Mouse (Mus musculus) natural killer cell, adult 2 months (primary cell): Measurements from ENCODE around the gene Dyrk1b.
"Not testable (repeated sequence)": the region's sequence is repeated elsewhere in the genome, so short reads cannot be mapped to it uniquely, and the experiment has no call there.

Source experiments
- DNase-seq, 2 experiments: peaks; one replicate each; pipeline ENCODE4 v3.0.0; 2022; ENCODE audit warnings: low spot score in 2 of 2

The Dyrk1b gene

DNA sequence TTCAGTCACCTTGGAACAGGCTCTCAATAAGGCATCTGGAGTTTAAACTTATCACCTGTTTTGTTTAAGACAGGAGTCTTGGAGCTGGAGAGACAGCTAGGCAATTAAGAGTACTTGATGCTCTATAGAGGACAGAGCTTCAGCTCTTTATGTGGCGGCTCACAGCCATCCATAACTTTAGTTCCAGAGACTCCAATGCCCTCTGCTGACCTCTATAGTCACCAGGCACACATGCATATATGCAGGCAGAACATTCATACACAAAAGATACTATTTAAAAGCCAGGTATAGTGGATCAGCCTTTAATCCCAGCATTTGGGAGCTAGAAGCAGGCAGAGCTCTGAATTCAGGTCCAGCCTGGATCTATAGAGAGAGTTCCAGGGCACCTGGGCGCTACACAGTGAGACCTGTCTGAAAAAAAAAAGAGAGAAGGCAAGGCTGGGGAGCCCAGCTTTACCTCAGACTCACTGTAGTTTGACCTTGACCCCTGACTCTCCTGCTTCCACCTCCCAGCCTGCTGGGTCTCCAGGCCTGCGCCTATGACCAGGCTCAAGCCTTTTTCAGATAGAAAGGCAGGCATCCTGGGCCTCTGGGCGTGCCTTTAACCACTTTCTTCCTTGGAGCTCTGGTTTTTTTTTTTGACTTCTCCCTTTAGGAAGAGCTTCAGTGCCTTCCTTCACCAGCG lies 16.3 kb downstream of the Dyrk1b start:
- no peak for DNase-seq

DNA sequence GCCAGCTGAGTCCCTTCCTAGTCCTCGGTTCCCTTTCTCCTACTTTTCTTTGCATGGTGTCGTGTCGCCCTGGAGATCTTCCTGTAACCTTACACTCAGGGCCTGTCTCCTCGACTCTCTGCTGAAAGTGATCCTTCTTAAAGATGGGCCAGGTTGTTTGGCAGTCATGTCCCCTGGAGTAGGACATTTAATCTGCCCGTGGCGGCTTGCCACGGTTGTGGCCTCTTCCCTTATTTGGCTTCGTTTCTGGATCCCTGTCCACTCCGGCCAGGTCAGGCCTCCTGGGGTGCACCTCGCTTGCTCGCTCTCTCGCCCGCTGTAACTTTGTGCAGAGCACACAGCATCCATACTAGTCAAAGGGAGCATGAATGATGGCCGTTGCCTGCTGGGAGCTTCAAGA lies 17.3 kb downstream of the Dyrk1b start:
- no peak for DNase-seq

DNA sequence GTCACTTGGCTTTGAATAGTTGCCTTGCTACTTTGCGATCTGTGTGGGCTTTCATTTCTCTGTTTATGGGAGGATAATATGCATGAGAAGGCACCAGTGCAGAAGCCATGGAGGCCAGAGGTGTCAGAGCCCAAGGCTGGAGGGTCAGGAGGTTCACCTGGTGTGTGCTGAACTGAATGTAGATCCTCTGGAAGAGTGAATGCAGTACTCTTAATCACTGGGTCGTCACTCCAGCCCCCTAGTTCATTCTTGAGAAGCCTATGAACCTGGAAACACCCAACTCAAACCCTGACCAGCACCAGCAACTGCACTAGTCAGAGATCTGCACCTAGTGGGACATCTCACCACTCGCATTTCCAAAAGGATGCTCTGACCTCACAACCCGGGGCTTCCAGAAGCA lies 19.8 kb downstream of the Dyrk1b start:
- DNase-seq: no peak

DNA sequence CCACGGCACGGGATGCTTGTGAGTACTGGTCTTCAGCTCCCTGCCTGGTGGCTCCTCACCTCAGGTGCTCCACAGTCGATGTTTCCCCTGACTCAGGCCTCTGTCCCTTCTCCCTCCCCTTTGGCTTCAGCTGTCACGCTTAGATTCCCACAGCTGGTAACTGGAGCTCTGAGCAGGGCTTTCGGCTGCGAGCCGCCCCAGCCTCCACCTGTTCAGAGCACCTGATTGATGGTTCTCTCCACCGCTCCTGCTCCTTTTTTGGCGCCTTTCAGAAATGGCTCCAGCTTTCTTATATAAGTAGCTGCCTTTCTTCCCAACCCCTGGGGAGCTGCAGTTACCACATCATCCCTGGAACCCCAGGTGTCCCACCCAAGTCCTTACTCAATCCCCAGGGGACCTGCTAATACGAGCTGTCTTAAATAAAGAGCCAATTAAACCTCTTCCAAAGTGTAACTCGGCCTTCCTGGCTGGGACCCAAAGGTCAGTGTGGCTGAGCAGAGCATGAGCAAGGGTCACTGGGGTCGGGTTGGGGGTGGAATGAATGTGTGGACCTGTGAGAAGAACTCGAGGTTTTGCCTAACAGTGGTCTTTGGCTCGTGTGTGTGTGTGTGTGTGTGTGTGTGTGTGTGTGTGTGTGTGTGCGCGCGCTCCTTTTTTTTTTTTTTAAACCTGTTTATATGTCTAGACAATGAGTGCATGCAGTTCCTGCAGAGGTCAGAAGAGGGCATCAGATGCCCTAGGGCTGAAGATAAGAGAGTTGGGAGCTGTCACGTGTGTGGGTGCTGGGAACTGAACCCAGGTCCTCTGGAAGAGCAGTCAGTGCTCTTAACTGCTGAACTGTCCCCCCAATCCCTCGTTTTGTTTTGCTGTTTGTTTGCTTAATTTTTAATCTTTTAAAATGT lies 24.2 kb downstream of the Dyrk1b start:
- no peak for DNase-seq

DNA sequence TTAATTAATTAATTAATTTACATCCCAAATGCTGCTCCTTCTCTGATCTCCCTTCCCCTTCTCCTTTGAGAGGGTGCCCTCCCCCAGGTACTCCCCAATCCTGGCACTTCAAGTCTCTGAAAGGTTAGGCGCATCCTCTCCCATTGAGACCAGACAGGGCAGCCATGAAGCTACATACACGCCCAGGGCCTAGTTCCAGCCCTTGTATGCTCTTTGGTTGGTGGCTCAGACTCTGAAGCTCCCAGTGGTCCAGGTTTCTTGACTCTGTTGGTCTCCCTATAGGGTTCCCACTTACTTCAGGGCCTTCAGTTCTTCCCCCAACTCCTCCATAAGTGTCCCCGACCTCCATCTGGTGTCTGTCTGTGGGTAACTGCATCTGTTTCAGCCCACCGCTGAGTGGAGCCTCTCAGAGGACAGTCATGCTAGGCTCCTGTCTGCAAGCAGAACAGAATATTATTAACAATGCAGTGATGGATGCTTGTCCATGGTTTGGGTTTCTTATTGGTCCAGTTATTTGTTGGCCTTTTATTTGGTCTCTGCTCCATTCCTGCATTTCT lies 26.9 kb downstream of the Dyrk1b start:
- no peak for DNase-seq

DNA sequence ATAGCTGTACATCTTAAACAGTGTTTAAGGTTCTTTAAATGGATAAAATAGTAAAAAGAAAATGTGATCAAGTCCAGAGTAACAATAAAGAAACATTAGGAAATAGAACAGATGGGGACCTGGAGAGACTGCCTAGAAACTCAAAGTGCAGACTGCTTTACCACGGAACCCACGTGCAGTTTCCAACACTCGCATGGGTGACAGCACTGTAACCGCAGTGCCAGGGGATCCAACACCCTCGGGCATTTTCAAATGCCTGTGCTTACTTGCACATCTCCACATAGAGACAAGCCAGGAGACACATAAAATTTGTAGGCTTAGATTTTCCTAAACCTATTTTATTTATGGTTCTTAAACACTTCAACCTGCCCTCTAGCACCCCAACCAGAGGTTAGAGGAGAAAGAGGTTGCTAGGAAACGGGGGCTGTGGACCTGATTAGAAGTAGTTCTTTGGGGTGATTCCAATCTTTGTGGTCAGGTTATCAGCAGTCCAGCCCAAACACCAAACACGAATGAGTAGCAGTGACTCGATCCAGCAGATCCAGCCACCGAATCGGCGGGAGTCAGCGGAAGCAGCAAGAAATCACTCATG lies 29.2 kb downstream of the Dyrk1b start:
- peak in 1 of 2 experiments; percentile 5 for DNase-seq

DNA sequence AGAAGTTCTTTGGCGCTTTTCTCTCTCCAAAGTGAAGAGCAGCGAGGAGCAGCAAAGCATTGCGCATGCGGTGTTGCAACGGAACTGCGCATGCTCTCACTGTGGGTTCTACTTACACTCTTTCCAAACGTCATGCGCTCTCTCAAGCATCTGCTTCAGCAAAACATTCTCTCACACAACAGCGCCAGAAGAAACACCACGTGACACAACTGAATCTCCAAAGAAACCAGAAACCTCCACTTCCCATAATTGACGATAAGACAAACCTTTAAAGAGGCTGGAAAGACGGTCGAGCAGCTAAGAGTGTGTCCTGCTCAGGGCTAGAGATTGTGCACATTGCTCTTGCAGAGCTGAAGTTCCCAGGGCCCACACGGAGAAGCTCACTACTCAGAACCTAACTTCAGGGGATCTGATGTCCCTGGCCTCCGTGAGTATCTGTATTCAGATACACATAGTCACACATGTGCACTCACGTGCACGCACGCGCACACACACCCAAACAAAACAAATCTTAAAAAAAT lies 29.8 kb downstream of the Dyrk1b start:
- peak; percentile 18 to 50 for DNase-seq

DNA sequence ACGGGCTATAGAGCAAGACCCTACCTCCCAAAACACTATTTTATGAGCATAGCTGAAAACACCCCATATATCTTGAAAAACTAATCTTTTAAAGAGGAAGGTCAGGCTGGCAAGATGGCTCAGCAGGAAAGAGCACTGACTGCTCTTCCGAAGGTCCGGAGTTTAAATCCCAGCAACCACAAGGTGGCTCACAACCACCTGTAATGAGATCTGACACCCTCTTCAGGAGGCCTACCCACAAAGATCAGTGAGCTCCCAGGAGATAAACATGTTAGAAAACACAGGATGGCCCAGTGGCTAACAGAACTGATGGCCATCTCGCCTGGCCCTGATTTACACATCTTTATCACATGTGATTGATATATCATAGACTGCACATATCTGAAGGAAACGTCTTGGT lies 31.5 kb downstream of the Dyrk1b start:
- no peak for DNase-seq

DNA sequence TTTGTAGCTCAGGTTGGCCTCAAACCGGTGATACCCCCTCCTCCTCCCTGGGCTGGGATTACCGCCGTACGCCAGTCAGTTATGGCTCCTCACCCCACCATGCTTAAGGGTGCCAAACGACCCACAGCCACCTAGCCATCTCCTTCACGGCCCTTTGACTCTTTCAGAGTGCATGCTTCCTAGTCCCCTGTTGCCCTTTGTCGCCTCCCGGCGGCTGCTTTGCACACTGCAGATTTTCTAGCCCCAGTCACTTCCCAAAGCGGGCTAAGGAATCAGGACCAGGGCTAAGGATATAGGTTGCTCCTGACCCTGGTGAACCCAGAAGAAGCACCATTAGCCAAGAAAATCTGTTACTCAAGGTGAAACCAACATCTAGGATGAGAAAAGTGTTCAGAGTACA lies 34.9 kb downstream of the Dyrk1b start:
- DNase-seq: peak; percentile 16 to 48

DNA sequence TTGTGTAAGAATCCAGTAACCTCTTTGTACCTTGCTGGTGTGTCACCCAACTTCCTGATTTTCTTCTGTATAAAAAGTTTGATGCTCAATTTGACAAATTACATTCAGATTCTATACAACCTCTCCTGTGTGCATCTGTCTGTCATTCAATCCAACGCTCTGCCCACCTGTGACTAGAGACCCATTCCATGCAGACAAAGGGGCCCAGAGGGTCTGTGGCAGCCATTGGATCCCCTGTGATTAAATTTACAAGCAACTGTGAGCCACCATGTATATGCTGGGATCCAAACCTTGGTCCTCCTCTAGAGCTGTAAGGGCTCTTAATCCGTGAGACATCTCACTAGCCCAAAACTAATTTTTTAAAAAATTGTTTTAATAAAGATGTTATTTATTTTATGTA lies 36.7 kb downstream of the Dyrk1b start:
- not testable (repeated sequence) for DNase-seq

DNA sequence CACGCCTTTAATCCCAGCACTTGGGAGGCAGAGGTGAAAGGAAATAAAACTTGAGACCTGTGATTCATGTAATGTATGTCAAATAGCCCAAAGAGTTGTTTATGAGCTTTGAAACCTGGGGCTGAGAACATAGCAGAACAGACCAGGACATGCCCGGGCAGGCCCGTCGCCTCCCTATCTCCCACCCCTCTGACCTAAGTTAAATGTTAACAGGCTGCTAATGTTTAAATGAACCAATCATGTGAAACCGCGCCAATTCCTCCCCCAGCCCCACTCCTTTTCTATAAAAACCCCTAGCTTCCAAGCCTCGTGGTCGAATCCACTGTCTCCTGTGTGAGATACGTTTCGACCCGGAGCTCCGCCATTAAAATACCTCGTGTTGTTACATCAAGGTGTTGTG lies 38.5 kb downstream of the Dyrk1b start:
- not testable (repeated sequence) for DNase-seq

DNA sequence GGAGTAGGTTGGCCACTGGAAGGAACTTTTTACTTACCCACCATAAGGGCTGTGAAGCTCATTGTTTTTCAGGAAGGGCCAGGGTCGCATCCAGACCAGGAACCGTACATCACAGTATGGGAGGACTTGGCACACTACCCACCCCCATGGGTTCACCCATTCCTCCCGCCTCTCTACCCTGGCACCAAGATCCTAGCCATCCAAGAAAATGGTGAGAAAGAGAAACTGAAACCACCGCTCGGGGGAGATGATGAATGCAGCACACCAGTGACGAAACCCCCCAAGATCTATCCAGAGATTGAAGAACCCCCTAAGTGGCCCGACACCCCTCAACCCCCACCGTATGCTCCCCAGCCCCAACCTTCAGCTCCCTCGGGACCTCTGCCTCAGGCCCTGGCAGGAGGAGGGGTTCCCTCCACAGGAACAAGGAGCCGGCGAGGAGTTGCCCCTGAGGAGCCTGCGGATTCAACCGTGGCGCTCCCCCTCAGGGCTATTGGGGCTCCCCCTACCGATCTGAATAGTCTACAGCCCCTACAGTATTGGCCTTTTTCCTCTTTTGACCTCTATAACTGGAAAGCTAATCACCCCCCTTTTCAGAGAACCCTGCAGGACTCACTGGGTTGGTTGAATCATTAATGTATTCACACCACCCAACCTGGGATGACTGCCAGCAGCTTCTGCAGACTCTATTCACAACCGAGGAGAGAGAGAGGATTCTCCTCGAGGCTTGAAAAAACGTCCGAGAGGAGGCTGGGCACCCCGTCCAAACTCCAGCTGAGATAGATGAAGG lies 39.9 kb downstream of the Dyrk1b start:
- not testable (repeated sequence) for DNase-seq

DNA sequence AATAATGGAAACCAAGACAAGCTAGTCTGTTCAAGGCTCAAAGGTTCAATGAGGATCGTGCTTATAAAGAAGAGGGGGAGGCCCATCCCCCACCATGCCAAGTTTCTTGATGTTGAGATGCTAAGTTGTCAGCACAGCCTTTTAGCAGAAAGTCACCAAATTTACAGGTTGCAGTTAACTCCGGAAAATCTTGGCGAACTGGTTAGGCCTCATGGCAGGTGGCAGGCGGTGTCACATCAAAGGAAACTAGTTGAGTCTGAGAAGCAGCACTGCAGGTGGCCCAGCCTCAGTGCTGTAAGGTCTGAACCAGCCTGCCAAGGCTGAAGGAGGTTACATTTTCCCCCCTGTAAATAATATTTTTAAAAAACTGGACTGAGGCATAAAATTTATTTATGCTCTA lies 47.6 kb downstream of the Dyrk1b start:
- DNase-seq: not testable (repeated sequence)

DNA sequence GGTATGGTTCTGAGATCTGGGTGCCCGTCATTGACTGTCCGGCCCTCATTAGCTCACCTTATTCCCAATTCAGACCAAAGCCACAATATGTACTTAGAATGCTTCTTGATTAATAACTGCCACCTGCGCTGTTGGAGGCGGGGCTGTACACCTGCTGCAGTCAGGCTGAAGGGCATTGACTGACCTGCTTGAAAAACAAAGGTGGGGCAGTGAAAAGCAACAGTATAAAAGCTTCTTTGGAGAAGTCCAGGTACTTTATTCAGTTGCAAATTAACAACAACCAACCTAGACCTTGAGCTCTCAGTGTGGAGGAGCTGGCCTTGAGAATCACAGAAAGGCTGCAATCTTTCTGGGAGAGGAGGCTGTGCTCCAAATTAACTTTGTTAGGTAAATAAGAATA lies 48.2 kb downstream of the Dyrk1b start:
- not testable (repeated sequence) for DNase-seq
